Mouse (Mus musculus): ENCODE measurements around the gene Hist1h1d.
A peak's percentile ranks its signal among the peaks of the same experiment; 100 is the strongest.
"Not testable (repeated sequence)": the region's sequence is repeated elsewhere in the genome, so short reads cannot be mapped to it uniquely, and the experiment has no call there.

The Hist1h1d gene

DNA sequence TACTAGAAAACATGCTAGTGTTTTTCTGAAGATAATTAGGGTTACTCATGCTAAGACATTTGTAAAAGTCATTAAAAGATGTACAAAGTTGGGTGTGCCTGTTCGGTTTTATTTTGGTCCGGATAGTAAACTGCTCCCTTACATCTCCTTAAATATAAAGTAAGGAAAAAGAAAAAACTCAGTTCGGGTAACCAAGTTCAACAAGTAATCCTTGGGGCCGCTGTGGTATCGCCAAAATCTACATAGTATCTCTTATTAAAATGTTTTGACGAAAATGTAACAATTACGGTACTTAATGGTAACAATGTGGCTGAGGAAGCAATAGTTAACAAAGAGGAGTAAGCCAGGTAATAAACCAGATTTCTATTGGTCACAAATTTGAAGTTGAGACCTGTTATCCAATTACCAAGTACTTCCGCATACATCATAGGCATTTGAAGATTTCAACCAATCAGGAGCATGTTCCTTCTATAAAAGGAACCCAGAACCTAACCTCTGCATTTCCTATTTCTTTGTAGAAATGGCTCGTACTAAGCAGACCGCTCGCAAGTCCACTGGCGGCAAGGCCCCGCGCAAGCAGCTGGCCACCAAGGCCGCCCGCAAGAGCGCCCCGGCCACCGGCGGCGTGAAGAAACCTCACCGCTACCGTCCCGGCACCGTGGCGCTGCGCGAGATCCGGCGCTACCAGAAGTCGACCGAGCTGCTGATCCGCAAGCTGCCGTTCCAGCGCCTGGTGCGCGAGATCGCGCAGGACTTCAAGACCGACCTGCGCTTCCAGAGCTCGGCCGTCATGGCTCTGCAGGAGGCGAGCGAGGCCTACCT lies 8.9 kb upstream of the Hist1h1d start, which contains the start of gene Hist1h3f:
TSS of gene Hist1h3f (plus strand) at position 88 of the 822 bp plus-strand sequence.
- peak; percentile 97 for DNase-seq (ENCODE audit: extremely low read depth, low read depth)

- DNase-seq (ENCODE audit: extremely low read depth, low read depth) = not testable (repeated sequence)
Observed at GRCm38 (mm10) chr13:23544787-23545120, 8.3 kb upstream of the Hist1h1d start.

GRCm38 (mm10) chr13:23546694-23547093 lies 6.4 kb upstream of the Hist1h1d start:
- no peak for DNase-seq (ENCODE audit: extremely low read depth, low read depth)

GRCm38 (mm10) chr13:23550761-23551145 lies 2.3 kb upstream of the Hist1h1d start:
- DNase-seq (ENCODE audit: extremely low read depth, low read depth) = peak; percentile 71

DNA sequence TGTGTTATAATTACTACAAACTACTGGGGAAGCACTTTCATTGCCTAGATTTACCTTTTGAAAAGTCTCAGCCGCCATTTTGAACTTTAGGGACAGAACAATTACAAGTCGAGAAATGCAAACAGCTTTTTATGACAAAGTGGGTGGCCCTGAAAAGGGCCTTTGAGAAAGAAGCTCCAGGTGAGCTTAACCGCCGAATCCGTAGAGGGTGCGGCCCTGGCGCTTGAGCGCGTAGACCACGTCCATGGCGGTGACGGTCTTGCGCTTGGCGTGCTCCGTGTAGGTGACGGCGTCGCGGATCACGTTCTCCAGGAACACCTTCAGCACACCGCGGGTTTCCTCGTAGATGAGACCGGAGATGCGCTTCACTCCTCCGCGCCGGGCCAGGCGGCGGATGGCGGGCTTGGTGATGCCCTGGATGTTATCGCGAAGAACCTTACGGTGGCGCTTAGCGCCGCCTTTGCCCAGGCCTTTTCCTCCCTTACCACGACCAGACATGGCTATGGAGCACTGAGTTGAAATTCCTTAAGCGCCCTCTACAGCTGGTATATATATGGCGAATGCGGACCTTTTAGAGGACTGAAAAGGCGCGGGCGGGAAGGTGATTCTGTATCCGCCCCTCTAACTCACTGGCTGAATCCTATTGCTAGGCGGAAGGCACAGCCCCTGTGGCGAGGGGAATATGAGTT lies 1.8 kb upstream of the Hist1h1d start, which contains the start of gene Hist1h4f:
TSS of gene Hist1h4f (minus strand) at position 503 of the 689 bp plus-strand sequence.
- DNase-seq (ENCODE audit: extremely low read depth, low read depth) = peak; percentile 94

- no peak for DNase-seq (ENCODE audit: extremely low read depth, low read depth)
Observed at GRCm38 (mm10) chr13:23551931-23552914, 839 bp upstream of the Hist1h1d start.

GRCm38 (mm10) chr13:23554393-23554792 lies 1.3 kb downstream of the Hist1h1d start:
- peak; percentile 49 for DNase-seq (ENCODE audit: extremely low read depth, low read depth)

GRCm38 (mm10) chr13:23554925-23555838 lies 2.1 kb downstream of the Hist1h1d start:
- peak; percentile 95 for DNase-seq (ENCODE audit: extremely low read depth, low read depth)

GRCm38 (mm10) chr13:23555839-23556416 lies 2.9 kb downstream of the Hist1h1d start:
- peak; percentile 95 for DNase-seq (ENCODE audit: extremely low read depth, low read depth)

DNA sequence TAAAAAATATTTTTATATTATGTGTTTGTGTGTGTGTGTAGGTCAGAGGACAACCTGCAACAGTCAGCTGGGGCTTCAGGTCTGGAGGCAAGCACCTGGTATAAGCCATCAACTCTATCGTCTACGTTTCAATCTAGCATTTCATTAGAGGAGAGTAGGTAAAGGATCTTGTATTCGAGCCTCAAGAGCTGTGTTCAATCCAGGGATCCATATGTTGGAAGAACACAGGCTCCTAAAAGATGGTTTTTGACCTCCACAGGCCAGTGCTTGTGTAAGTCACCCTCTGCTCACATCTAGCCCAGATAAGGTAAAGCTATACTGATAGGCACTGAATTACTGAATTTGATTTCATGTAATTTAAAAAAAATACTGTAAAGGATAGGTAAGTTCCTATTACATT lies 3.8 kb downstream of the Hist1h1d start:
- DNase-seq (ENCODE audit: extremely low read depth, low read depth) = no peak

DNA sequence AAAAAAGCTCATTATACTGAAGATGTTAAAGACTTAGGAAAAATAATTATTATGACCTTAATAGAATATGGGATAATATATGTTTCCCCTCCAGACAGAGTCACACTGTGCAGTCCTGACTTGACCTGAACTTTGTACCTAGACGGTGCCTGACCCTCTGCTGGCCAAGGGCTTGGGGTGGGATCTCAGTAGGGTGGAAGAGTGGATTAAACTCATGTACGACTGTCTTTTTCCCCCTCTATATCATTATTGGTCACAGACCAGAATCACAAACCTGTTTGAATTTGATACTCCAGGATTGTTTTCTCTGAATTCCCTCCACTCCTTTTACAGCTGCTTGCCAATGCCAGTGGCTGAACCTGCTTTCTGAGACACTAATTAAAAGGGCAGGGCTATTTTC lies 7.6 kb downstream of the Hist1h1d start:
- DNase-seq (ENCODE audit: extremely low read depth, low read depth) = not testable (repeated sequence)

GRCm38 (mm10) chr13:23561531-23561882 lies 8.4 kb downstream of the Hist1h1d start:
- not testable (repeated sequence) for DNase-seq (ENCODE audit: extremely low read depth, low read depth)

GRCm38 (mm10) chr13:23561883-23562659 lies 9.0 kb downstream of the Hist1h1d start, which contains the start of gene Hist1h3e:
Hist1h3e (minus strand) TSS chr13:23562369.
- DNase-seq (ENCODE audit: extremely low read depth, low read depth) = peak; percentile 99

DNA sequence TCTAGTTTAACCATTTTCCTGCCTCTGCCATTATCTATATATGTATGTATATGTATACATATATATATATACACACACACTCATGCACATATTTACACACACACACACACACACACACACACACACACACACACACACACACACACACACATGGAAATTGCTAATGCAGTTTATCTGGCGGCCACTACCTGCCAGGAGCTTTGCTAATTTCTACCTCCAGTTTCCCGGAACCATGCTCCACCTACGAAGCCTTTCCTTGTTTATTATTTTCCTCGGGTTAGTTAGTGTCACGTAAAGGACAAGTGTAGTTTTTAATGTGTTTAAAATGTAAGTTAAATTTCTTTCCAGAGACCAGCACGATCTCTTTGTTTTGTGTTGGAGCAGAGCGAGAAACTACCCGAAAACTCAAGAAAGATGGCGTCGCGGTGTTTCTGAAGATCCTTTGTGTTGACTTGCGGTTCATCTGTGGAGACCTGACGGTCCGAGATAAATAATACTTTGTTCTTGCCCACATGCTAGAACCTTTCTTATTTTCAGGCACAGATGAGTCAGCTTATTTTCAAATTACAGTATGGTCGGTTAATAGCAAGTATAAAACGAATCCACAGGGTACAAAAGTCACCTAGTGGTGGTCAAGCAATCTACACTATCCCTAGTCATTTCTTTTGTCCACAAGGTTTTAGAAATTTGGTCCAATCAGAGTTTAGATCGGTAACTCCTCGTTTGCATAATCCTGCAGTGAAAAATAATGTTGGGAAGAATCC lies 9.8 kb downstream of the Hist1h1d start:
- peak; percentile 88 for DNase-seq (ENCODE audit: extremely low read depth, low read depth)

- no peak for DNase-seq (ENCODE audit: extremely low read depth, low read depth)
Observed at GRCm38 (mm10) chr13:23564482-23564881, 11.4 kb downstream of the Hist1h1d start.

GRCm38 (mm10) chr13:23570261-23571021 lies 17.4 kb downstream of the Hist1h1d start:
- DNase-seq (ENCODE audit: extremely low read depth, low read depth) = peak; percentile 63

DNA sequence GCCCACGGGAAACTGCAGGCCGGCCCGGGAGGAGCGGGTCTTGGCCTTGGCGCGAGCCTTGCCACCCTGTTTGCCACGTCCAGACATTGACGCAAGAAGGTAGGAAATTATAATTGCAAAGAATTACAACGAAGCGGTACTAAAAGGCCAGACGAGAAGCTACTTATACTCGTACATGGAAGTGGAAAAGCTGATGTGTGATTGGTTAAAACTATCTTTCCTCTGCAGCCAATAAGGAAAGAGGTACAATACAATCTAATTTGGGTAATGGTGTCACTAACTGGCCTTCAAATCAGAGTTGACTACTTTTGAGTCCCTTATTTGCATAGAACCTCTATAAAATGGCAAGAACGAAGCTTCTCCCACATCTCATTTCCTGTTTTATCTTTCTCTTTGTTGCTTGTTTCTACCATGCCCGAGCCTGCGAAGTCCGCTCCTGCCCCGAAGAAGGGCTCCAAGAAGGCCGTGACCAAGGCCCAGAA lies 18.0 kb downstream of the Hist1h1d start, which contains the start of the genes Hist1h2ae and Hist1h2bg:
TSS of gene Hist1h2ae (minus strand) at position 199 of the 482 bp plus-strand sequence.
TSS of gene Hist1h2bg (plus strand) at position 375 of the 482 bp plus-strand sequence.
- DNase-seq (ENCODE audit: extremely low read depth, low read depth) = peak; percentile 99
